Mouse (Mus musculus) urinary bladder, adult 18-20 months (tissue): ENCODE measurements around the gene Cyp4f40.
"Not testable (repeated sequence)": the region's sequence is repeated elsewhere in the genome, so short reads cannot be mapped to it uniquely, and the experiment has no call there.

Source experiments
- DNase-seq, 2 experiments: peaks; one replicate each; pipeline ENCODE4 v3.0.0; 2022; ENCODE audit warnings: low spot score in 2 of 2, mixed read lengths in 2 of 2

The Cyp4f40 gene

GRCm38 (mm10) chr17:32710541-32710940 lies 51.8 kb downstream of the Cyp4f40 start:
- not testable (repeated sequence) for DNase-seq

- not testable (repeated sequence) for DNase-seq
Measured at GRCm38 (mm10) chr17:32722151-32722550, 63.5 kb downstream of the Cyp4f40 start.

GRCm38 (mm10) chr17:32722771-32723170 lies 64.1 kb downstream of the Cyp4f40 start:
- DNase-seq: no peak

- not testable (repeated sequence) for DNase-seq
Measured at GRCm38 (mm10) chr17:32726360-32726759, 67.7 kb downstream of the Cyp4f40 start.
